Mouse (Mus musculus): ENCODE measurements around the gene Arhgef25. TPM values are rescaled to one million over a fixed set of nuclear protein-coding genes. Genes with fewer than 3 reads are reported as not detected.

Gene Arhgef25
- polyA plus RNA-seq, 1 experiment = not detected

DNA sequence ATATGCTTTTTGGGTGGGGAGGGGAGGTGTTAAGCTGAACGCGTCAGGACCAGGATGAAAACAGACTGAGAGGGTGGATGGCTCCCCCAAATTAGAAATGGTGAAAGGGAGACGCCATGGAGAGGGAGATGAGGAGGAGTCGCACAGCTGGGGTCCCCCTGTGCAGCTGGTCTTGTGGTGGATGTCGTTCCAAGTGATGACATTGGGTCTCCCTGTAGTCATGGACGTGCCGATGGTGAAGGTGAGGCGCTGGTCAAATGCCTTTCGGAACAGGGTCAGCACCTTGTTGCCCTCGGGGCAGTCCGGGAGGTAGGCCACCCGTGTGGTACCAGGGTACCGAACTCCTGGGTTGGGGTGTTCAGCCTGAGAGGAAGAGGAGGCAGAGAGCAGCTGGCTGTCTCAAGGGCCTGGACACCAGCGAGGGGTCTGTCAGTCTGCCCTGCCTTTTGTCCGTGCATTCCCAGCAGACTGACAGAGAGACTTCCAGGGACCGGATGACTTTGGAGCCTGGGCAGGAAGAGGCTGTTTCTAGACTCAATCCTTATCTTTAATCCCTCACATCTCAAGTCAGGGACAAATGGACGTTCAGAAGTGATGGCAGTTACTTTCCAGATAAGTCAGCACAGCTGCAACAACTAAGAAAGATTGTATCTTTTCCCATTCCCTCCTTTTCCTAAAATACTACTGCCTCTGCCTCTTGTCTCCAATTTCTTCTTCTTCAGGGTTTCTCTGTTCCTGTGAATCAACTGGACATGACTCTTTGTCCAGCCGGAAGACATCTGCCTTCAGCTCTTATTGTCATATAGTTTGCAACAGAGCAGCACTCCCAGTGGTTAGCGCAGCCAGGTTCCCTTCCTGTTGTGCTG is 1.5 kb upstream of the Arhgef25 start:
- Histone ChIP-seq H3K4me1 (ENCODE audit: control insufficient read depth, insufficient read depth, low read length) (peaks cover 51% of the 10 kb centered on the region), H3K27ac (ENCODE audit: insufficient read depth, low read depth, low read length) (no peak overlapping the region), H3K4me3 (ENCODE audit: insufficient read depth, low read depth, low read length) (no peak overlapping the region)
- no peak for TF ChIP-seq CTCF (IDR thresholded peaks at IDR 0.05; ENCODE audit: insufficient read depth, low read depth, low read length)
- TF ChIP-seq POLR2A (IDR thresholded peaks at IDR 0.05; ENCODE audit: insufficient read depth, low read depth, low read length) = no peak
- WGBS = 65% methylated on average over 19 of the region's 19 CpGs

DNA sequence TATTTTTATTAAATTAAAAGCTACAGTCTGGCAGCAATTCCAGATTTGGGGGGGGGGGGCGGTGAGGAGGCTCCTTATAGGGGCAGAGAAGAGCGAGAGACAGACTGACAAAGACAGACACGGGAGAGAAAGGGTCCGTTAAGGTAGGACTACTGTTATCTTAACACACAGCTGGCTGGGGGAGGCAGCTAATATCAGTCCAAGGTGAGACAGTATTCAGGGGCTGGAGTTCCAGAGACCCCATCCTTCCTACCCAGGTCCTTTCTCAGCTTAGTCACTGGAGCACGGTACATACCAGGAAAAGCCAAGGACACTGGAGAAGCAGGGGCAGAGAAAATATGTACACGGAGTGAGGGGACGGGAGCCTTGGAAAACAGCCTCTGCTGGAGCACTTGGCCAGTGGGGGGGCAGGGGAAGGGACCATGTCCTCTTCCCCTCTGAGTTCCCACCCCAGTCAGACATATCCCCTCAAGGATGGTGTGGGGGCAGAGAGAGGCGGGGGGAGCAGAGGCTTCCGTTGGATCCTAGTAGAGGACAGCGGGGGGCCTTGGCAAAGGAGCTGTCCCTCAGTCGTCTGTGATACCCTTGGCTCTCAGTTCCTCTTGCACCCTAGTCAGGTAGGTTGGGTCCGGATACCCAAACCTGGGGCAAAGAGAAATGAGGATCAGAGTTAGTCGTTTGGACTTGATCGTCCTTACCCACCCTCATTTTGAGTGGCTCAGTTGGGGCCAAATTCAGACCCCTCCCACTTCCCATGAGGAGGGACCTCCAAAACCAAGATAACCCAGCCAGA is 711 bp upstream of the Arhgef25 start:
- Histone ChIP-seq H3K27ac (ENCODE audit: insufficient read depth, low read depth, low read length) (no peak overlapping the region; the same call in 1 of the 2 replicates), H3K4me3 (ENCODE audit: insufficient read depth, low read depth, low read length) (no peak overlapping the region), H3K4me1 (ENCODE audit: control insufficient read depth, insufficient read depth, low read length) (peaks cover 46% of the 10 kb centered on the region)
- TF ChIP-seq POLR2A (IDR thresholded peaks at IDR 0.05; ENCODE audit: insufficient read depth, low read depth, low read length) = no peak
- TF ChIP-seq CTCF (IDR thresholded peaks at IDR 0.05; ENCODE audit: insufficient read depth, low read depth, low read length) = no peak
- WGBS = 48% methylated on average over 14 of the region's 14 CpGs

- Histone ChIP-seq H3K27ac (ENCODE audit: insufficient read depth, low read depth, low read length) (no peak overlapping the region), H3K4me3 (ENCODE audit: insufficient read depth, low read depth, low read length) (peak overlapping the region; percentile 91), H3K4me1 (ENCODE audit: control insufficient read depth, insufficient read depth, low read length) (peaks cover 41% of the 10 kb centered on the region)
- WGBS = 11% methylated on average over 26 of the region's 26 CpGs
- TF ChIP-seq POLR2A (IDR thresholded peaks at IDR 0.05; ENCODE audit: insufficient read depth, low read depth, low read length) (no peak), CTCF (IDR thresholded peaks at IDR 0.05; ENCODE audit: insufficient read depth, low read depth, low read length) (no peak)
These were observed 700 bp downstream of the Arhgef25 start for GRCm38 (mm10) chr10:127189116-127189650.

DNA sequence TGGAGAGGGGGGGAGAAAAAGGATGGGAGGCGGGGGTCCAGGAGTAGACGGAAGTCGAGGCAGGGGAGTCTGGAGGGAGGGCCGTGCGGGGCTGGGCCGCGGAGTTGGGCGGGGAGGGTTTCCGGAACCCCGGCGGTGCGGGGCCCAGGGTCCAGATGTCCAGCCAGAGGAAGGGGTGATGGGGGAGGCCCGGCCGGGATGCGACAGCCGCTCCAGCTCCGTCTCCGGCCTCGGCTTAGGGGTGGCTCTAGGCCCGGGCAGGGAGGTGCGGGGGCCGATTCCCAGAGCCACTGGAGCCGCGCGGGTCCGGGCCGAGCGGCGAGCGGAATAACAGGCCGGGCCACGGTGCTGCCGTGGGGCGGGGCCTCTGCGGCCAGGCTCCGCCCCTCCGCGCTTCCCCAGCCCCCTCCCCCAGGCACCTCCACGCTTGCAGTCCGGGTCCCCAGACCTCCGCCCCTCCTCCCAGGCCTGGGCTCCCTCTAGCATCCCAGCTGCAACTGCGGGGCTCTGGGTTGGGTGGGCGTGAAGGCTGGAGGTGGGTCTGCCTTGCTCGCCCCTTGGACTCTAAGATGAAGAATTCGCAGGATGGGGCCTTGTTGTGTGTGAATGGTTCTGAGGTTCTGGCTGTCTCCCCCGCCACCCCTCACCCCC is 1.3 kb downstream of the Arhgef25 start:
- under 1% methylated on average over 44 of the region's 46 CpGs for WGBS
- H3K27ac ChIP-seq (ENCODE audit: insufficient read depth, low read depth, low read length) = no peak overlapping the region
- peak overlapping the region; percentile 91 for H3K4me3 ChIP-seq (ENCODE audit: insufficient read depth, low read depth, low read length)
- TF ChIP-seq POLR2A (IDR thresholded peaks at IDR 0.05; ENCODE audit: insufficient read depth, low read depth, low read length) (peak; percentile 43; the same call in 1 of the 2 replicates), CTCF (IDR thresholded peaks at IDR 0.05; ENCODE audit: insufficient read depth, low read depth, low read length) (no peak)
- peaks cover 41% of the 10 kb centered on the region for H3K4me1 ChIP-seq (ENCODE audit: control insufficient read depth, insufficient read depth, low read length)

GRCm38 (mm10) chr10:127188079-127188453 is 1.8 kb downstream of the Arhgef25 start:
- 2% methylated on average over 17 of the region's 21 CpGs for WGBS
- Histone ChIP-seq H3K4me3 (ENCODE audit: insufficient read depth, low read depth, low read length) (peak overlapping the region; percentile 91), H3K4me1 (ENCODE audit: control insufficient read depth, insufficient read depth, low read length) (peaks cover 40% of the 10 kb centered on the region), H3K27ac (ENCODE audit: insufficient read depth, low read depth, low read length) (no peak overlapping the region)
- TF ChIP-seq CTCF (IDR thresholded peaks at IDR 0.05; ENCODE audit: insufficient read depth, low read depth, low read length) (no peak), POLR2A (IDR thresholded peaks at IDR 0.05; ENCODE audit: insufficient read depth, low read depth, low read length) (no peak)

GRCm38 (mm10) chr10:127187371-127188078 is 2.4 kb downstream of the Arhgef25 start:
- TF ChIP-seq CTCF (IDR thresholded peaks at IDR 0.05; ENCODE audit: insufficient read depth, low read depth, low read length) = no peak
- TF ChIP-seq POLR2A (IDR thresholded peaks at IDR 0.05; ENCODE audit: insufficient read depth, low read depth, low read length) = no peak
- H3K4me1 ChIP-seq (ENCODE audit: control insufficient read depth, insufficient read depth, low read length) = peaks cover 34% of the 10 kb centered on the region
- no peak overlapping the region for H3K27ac ChIP-seq (ENCODE audit: insufficient read depth, low read depth, low read length)
- 36% methylated on average over 10 of the region's 10 CpGs for WGBS
- peak overlapping the region; percentile 91; the same call in 1 of the 2 replicates for H3K4me3 ChIP-seq (ENCODE audit: insufficient read depth, low read depth, low read length)

DNA sequence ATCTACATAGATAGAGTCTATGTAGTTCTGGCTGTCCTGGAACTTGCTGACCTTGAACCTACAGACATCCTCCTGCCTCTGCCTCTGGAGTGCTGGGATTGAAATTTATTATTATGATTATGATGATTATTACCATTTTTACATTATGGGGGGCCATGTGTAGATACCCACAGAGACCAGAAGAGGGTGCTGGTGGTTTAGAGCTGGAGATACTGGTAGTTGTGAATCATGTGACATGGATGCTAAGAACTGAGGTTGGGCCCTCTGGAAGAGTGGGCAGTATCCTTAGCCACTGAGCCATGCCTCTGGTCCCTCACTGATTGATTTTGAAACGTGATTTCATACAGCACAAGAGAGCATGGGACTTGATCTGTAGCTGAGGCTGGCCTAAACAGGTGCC is 3.4 kb downstream of the Arhgef25 start:
- H3K4me1 ChIP-seq (ENCODE audit: control insufficient read depth, insufficient read depth, low read length) = peaks cover 32% of the 10 kb centered on the region
- 100% methylated on average over 1 of the region's 1 CpGs for WGBS
- TF ChIP-seq CTCF (IDR thresholded peaks at IDR 0.05; ENCODE audit: insufficient read depth, low read depth, low read length) (no peak), POLR2A (IDR thresholded peaks at IDR 0.05; ENCODE audit: insufficient read depth, low read depth, low read length) (no peak)
- no peak overlapping the region for H3K27ac ChIP-seq (ENCODE audit: insufficient read depth, low read depth, low read length)
- H3K4me3 ChIP-seq (ENCODE audit: insufficient read depth, low read depth, low read length) = no peak overlapping the region

GRCm38 (mm10) chr10:127185506-127185905 is 4.4 kb downstream of the Arhgef25 start:
- 89% methylated on average over 15 of the region's 15 CpGs for WGBS
- Histone ChIP-seq H3K4me3 (ENCODE audit: insufficient read depth, low read depth, low read length) (no peak overlapping the region), H3K4me1 (ENCODE audit: control insufficient read depth, insufficient read depth, low read length) (peaks cover 26% of the 10 kb centered on the region), H3K27ac (ENCODE audit: insufficient read depth, low read depth, low read length) (no peak overlapping the region)
- TF ChIP-seq CTCF (IDR thresholded peaks at IDR 0.05; ENCODE audit: insufficient read depth, low read depth, low read length) (no peak), POLR2A (IDR thresholded peaks at IDR 0.05; ENCODE audit: insufficient read depth, low read depth, low read length) (no peak)

Data from olfactory bulb, adult 2 months (tissue).